Mouse (Mus musculus): ENCODE results near the gene Fap.

Fap gene

GRCm38 (mm10) chr2:62526399-62526798 is 47.5 kb downstream of the Fap start:
- no peak for DNase-seq

GRCm38 (mm10) chr2:62517790-62518189 is 56.1 kb downstream of the Fap start:
- no peak for DNase-seq

- no peak for DNase-seq
These were observed 59.4 kb downstream of the Fap start for GRCm38 (mm10) chr2:62514477-62514876.

GRCm38 (mm10) chr2:62513477-62513876 is 60.4 kb downstream of the Fap start:
- no peak for DNase-seq

GRCm38 (mm10) chr2:62507130-62507529 is 66.7 kb downstream of the Fap start:
- no peak for DNase-seq

GRCm38 (mm10) chr2:62506441-62506840 is 67.4 kb downstream of the Fap start:
- no peak for DNase-seq

- DNase-seq: no peak
These were observed 69.5 kb downstream of the Fap start for GRCm38 (mm10) chr2:62504269-62504796.

GRCm38 (mm10) chr2:62503326-62503725 is 70.5 kb downstream of the Fap start:
- no peak for DNase-seq

GRCm38 (mm10) chr2:62502516-62502915 is 71.4 kb downstream of the Fap start:
- no peak for DNase-seq

GRCm38 (mm10) chr2:62498821-62499220 is 75.1 kb downstream of the Fap start:
- DNase-seq: no peak

- DNase-seq: no peak
These were observed 75.8 kb downstream of the Fap start for GRCm38 (mm10) chr2:62498086-62498485.

- DNase-seq: no peak
These were observed 76.4 kb downstream of the Fap start for GRCm38 (mm10) chr2:62497333-62498002.

- no peak for DNase-seq
These were observed 78.5 kb downstream of the Fap start for GRCm38 (mm10) chr2:62495407-62495806.

GRCm38 (mm10) chr2:62489832-62490231 is 84.0 kb downstream of the Fap start:
- DNase-seq: no peak

- no peak for DNase-seq
These were observed 89.0 kb downstream of the Fap start for GRCm38 (mm10) chr2:62484906-62485305.

- no peak for DNase-seq
These were observed 90.3 kb downstream of the Fap start, which contains the start of gene Gcg for GRCm38 (mm10) chr2:62483550-62483949. TSS of gene Gcg (minus strand) at chr2:62483650.

- DNase-seq: no peak
These were observed 93.3 kb downstream of the Fap start for GRCm38 (mm10) chr2:62480285-62481198.

- no peak for DNase-seq
These were observed 104.3 kb downstream of the Fap start for GRCm38 (mm10) chr2:62469551-62469950.

- DNase-seq: no peak
These were observed 110.6 kb downstream of the Fap start for GRCm38 (mm10) chr2:62463287-62463686.

- no peak for DNase-seq
These were observed 111.7 kb downstream of the Fap start for GRCm38 (mm10) chr2:62462174-62462573.

GRCm38 (mm10) chr2:62460815-62461450 is 112.9 kb downstream of the Fap start:
- DNase-seq: no peak

- no peak for DNase-seq
These were observed 113.6 kb downstream of the Fap start for GRCm38 (mm10) chr2:62460231-62460710.

Data from kidney, postnatal 25 days (tissue).